Mouse (Mus musculus): Measurements from ENCODE around the gene Ppp4c.

DNA sequence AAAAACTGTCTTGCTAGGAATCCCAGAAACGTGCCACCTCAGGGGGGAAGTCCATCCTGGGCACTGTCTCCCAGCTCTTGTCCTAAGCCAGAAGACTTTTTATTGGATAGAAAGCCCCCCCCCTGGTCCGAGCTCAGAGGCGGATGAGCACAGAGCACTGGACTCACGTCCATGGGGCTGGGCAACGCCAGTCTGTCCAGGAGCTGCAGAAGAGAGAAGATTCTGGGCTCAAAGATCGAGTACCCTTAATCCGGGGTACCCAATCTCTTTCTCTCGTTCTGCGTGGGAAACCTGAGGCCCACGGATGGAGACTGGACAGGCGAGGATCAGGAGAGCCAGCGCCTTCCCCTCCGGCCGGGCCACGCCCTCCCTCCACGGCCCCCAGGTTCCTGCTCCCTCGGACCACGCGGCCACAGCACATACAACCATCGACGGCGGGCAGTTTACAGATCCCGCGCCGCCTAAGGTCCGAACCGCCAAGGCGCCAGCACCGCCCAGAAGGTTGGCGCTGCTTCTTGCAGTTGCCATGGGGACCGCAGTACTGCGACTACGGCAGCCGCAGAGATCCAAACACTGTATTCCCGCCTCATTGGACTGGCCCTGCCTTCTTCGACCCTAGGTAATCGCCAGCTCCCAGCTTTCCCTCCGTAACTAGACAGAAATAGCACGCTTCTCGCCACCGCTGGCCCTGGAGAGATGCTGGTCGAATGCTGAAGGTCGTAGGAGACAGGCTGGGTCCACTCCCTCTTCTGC, 16.6 kb upstream of the Ppp4c start:
- TF ChIP-seq CTCF (IDR thresholded peaks at IDR 0.05) (peak; percentile 49), EP300 (IDR thresholded peaks at IDR 0.05) (no peak)
